ENCODE assay signal across 9 mouse cellular contexts in the genomic region with DNA sequence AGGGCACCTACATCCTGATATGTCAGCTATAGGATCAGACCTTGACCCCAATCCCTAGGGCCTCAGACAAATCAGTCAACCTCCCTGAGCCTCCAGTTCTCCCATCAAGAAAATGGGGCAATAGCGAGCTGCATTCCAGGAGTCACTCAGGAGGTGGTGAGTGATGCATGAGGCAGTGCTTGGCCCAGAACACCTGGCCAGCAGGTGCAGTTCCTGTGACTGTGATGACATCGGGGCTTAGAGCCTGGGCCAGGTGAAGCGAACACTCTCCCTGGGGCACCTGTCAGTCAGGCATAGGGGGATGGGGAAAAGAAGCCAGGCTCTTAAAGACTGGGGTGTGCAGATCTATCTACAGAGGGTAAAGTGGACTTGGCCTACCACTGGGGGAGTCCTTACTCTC. TPM values are rescaled to one million over a fixed set of nuclear protein-coding genes. Genes with fewer than 3 reads are reported as not detected.
DNase-seq lines count a peak whose midpoint lies in the region; ATAC-seq and TF ChIP-seq lines count a peak whose summit lies in the region.
"Had no signal": no experiment of that assay in that cellular context is flagged by ENCODE, and none has a peak within 500 bp of the region (broad histone marks: within the 10 kb centered on the region; RNA-seq: fewer than 3 reads in every experiment).

No protein-coding gene starts in this region.

- no peaks in the 10 kb centered on the region for H3K9me3 ChIP-seq in kidney, embryonic 14.5 days (ENCODE audit: control insufficient read depth, low read length)
- no peaks in the 10 kb centered on the region for H3K9me3 ChIP-seq in embryonic facial prominence, embryonic 15.5 days (replicated peaks)
- no peaks in the 10 kb centered on the region for H3K9me3 ChIP-seq in hindbrain, embryonic 15.5 days

- H3K79me2 ChIP-seq in myocyte (ENCODE audit: control insufficient read depth, insufficient read depth): peaks cover 33% of the 10 kb centered on the region

- no peak overlapping the region for H3ac ChIP-seq in myocyte (ENCODE audit: control insufficient read depth, insufficient read length)

- WGBS in kidney, embryonic 14.5 days: 73% methylated on average over 3 of the region's 3 CpGs
- 43% methylated on average over 3 of the region's 3 CpGs for WGBS in embryonic facial prominence, embryonic 15.5 days
- 81% methylated on average over 3 of the region's 3 CpGs for WGBS in hindbrain, embryonic 15.5 days

- H3K4me3 ChIP-seq in kidney, embryonic 14.5 days (ENCODE audit: low read length): no peak overlapping the region
- no peak overlapping the region for H3K4me3 ChIP-seq in embryonic facial prominence, embryonic 15.5 days (replicated peaks)
- H3K4me3 ChIP-seq in hindbrain, embryonic 15.5 days: peak overlapping the region; percentile 13
- H3K4me3 ChIP-seq in myocyte: peak overlapping the region; percentile 91

- peaks cover 29% of the 10 kb centered on the region for H3K36me3 ChIP-seq in kidney, embryonic 14.5 days (ENCODE audit: control insufficient read depth, insufficient read depth, low read length)
- H3K36me3 ChIP-seq in embryonic facial prominence, embryonic 15.5 days: peaks cover 35% of the 10 kb centered on the region
- H3K36me3 ChIP-seq in hindbrain, embryonic 15.5 days: peaks cover 26% of the 10 kb centered on the region
- H3K36me3 ChIP-seq in myocyte (ENCODE audit: control insufficient read depth, insufficient read depth): peaks cover 5% of the 10 kb centered on the region

- ATAC-seq in kidney, embryonic 14.5 days (ENCODE audit: low FRiP score, low TSS enrichment): no peak
- no peak for ATAC-seq in embryonic facial prominence, embryonic 15.5 days (ENCODE audit: insufficient number of reproducible peaks, low FRiP score, low TSS enrichment, low read depth)
- no peak for ATAC-seq in hindbrain, embryonic 15.5 days (ENCODE audit: low FRiP score, low read depth)

- no peak for TF ChIP-seq POLR2A in myocyte (IDR thresholded peaks at IDR 0.05; ENCODE audit: insufficient read length, low read depth)

- H3K27ac ChIP-seq in kidney, embryonic 14.5 days (ENCODE audit: low read depth, low read length): no peak overlapping the region
- H3K27ac ChIP-seq in embryonic facial prominence, embryonic 15.5 days (replicated peaks): peak overlapping the region; percentile 77
- peak overlapping the region; percentile 75 for H3K27ac ChIP-seq in hindbrain, embryonic 15.5 days (replicated peaks)

- H3K27me3 ChIP-seq in kidney, embryonic 14.5 days (ENCODE audit: control insufficient read depth, insufficient read depth, low read length): no peaks in the 10 kb centered on the region
- H3K27me3 ChIP-seq in embryonic facial prominence, embryonic 15.5 days: no peaks in the 10 kb centered on the region
- no peaks in the 10 kb centered on the region for H3K27me3 ChIP-seq in hindbrain, embryonic 15.5 days
- no peaks in the 10 kb centered on the region for H3K27me3 ChIP-seq in myocyte (ENCODE audit: control insufficient read depth, insufficient read depth, insufficient read length)

- peak overlapping the region; percentile 28; the same call in 1 of the 2 replicates for H3K9ac ChIP-seq in kidney, embryonic 14.5 days (ENCODE audit: low read depth, low read length)
- no peak overlapping the region for H3K9ac ChIP-seq in embryonic facial prominence, embryonic 15.5 days
- 0 out of 2 replicates have a peak overlapping the region, but pooled peaks have one; percentile 99 for H3K9ac ChIP-seq in hindbrain, embryonic 15.5 days

- no peak for DNase-seq in kidney, postnatal 10 days
- no peak for DNase-seq in adrenal gland, postnatal 36 days
- no peak for DNase-seq in spleen, postnatal 14 days (ENCODE audit: low spot score in 2 of 2)
- DNase-seq: adrenal gland, adult 8-10 months; cerebellum, adult 8-10 months had no signal

- H3K4me1 ChIP-seq in kidney, embryonic 14.5 days (ENCODE audit: control insufficient read depth, insufficient read depth, low read length): peaks cover 60% of the 10 kb centered on the region
- peaks cover 66% of the 10 kb centered on the region for H3K4me1 ChIP-seq in embryonic facial prominence, embryonic 15.5 days
- H3K4me1 ChIP-seq in hindbrain, embryonic 15.5 days (replicated peaks): peaks cover 67% of the 10 kb centered on the region

- H3K4me2 ChIP-seq in kidney, embryonic 14.5 days (replicated peaks; ENCODE audit: low read depth, low read length): 0 out of 2 replicates have a peak overlapping the region, but pooled peaks have one; percentile 15
- H3K4me2 ChIP-seq in embryonic facial prominence, embryonic 15.5 days (replicated peaks): 0 out of 2 replicates have a peak overlapping the region, but pooled peaks have one; percentile 12
- H3K4me2 ChIP-seq in hindbrain, embryonic 15.5 days: peak overlapping the region; percentile 97
- peak overlapping the region; percentile 86 for H3K4me2 ChIP-seq in myocyte (ENCODE audit: low read depth)

TF ChIP-seq in myocyte, 11 proteins besides CTCF, POLR2A, EP300 and RAD21:
- TF ChIP-seq REST (IDR thresholded peaks at IDR 0.05; ENCODE audit: insufficient read depth, insufficient read length) (no peak), MAX (IDR thresholded peaks at IDR 0.05; ENCODE audit: low read depth) (no peak), MYOG (IDR thresholded peaks at IDR 0.05; ENCODE audit: control insufficient read depth in 1 of 3, insufficient read depth in 1 of 3, insufficient read length in 2 of 3, low read depth in 2 of 3) (peak in 1 of 3 experiments; percentile 52), MYOD1 (IDR thresholded peaks at IDR 0.05; ENCODE audit: control insufficient read depth in 1 of 3, insufficient read length in 2 of 3, low read depth in 2 of 3) (peak in 1 of 3 experiments; percentile 68), TCF12 (IDR thresholded peaks at IDR 0.05; ENCODE audit: insufficient read depth, poor library complexity, severe bottlenecking) (no peak), SRF (IDR thresholded peaks at IDR 0.05; ENCODE audit: control insufficient read depth, insufficient read length, low read depth) (no peak)

RNA-seq across cellular contexts. Expression of a gene that starts 3.2 kb away (rescaled TPM):
- polyA plus RNA-seq in kidney, embryonic 14.5 days (2014; fragmentation: Nextera tagmentation; extraction: Ambion mirVana): 11.2 and 11.4 TPM in 2 replicates
- polyA plus RNA-seq in embryonic facial prominence, embryonic 15.5 days (2015; fragmentation: Nextera tagmentation; extraction: Ambion mirVana): 13.8 and 15.8 TPM in 2 replicates
- 51.8 and 62.3 TPM in 2 replicates for polyA plus RNA-seq in hindbrain, embryonic 15.5 days (2015; fragmentation: Nextera tagmentation; extraction: Ambion mirVana)
- polyA plus RNA-seq in myocyte (2012; fragmentation: generic; extraction: Trizol): 108 TPM
- total RNA-seq in adrenal gland, postnatal 36 days (2021): 10 to 100 TPM; 20.8 to 23.1 TPM

Comparison
In these comparisons a context has a peak if more than half of its experiments do, and no peak if none do; other contexts are left out.
1. H3K4me2 ChIP-seq: peak in every context shown above with its lines; median percentile 97 in hindbrain, embryonic 15.5 days; 86 in myocyte; 15 in kidney, embryonic 14.5 days; 12 in embryonic facial prominence, embryonic 15.5 days.
2. H3K4me3 ChIP-seq: peak in hindbrain, embryonic 15.5 days (single experiment) and myocyte (single experiment); none in kidney, embryonic 14.5 days (single experiment) and embryonic facial prominence, embryonic 15.5 days (single experiment).